Mouse (Mus musculus) liver, embryonic 14.5 days (tissue): ENCODE data around the gene Scn2a. TPM values are rescaled to one million over a fixed set of nuclear protein-coding genes. Genes with fewer than 3 reads are reported as not detected.

ENCODE experiments used
- ATAC-seq: fragments of 200-750 bp; cut with Nextera tagmentation; 2 replicates; pipeline ENCODE4 v1.8.0; 2017; ENCODE audit warnings: moderate number of reproducible peaks, mild to moderate bottlenecking, moderate library complexity; ENCODE audit not compliant: insufficient read depth
- DNase-seq, 3 experiments: peaks; one replicate each; pipeline ENCODE4 v3.0.0-alpha.2; 2012 to 2013; ENCODE audit warnings: low read depth in 3 of 3, low spot score in 3 of 3
- H3K27ac ChIP-seq: fragments of 300-500 bp; sonication (generic); 2 replicates; pipeline ENCODE4 v1.5.1; 2014; ENCODE audit warnings: moderate library complexity, mild to moderate bottlenecking, control low read depth, inconsistent platforms
- H3K27me3 ChIP-seq: fragments of 300-500 bp; sonication (generic); 2 replicates; pipeline ENCODE4 v1.6.1; 2014; ENCODE audit warnings: mild to moderate bottlenecking, low read length, moderate library complexity; ENCODE audit not compliant: control insufficient read depth, insufficient read depth
- H3K36me3 ChIP-seq: fragments of 300-500 bp; sonication (generic); replicated peaks from 2 replicates; pipeline ENCODE4 v1.6.1; 2014; ENCODE audit warnings: low read depth; ENCODE audit not compliant: control insufficient read depth, insufficient read depth
- H3K4me1 ChIP-seq, 2 experiments: fragments of 200-500 bp in 1 of 2; fragments of 300-500 bp in 1 of 2; sonication (generic) in 1 of 2; replicated peaks; 2 replicates each; pipeline ENCODE4 v1.6.1; 2012 to 2014; ENCODE audit warnings: antibody characterized with exemption in 1 of 2, inconsistent platforms in 1 of 2, low read length in 1 of 2; ENCODE audit not compliant: control insufficient read depth in 2 of 2, insufficient read depth in 2 of 2
- H3K4me2 ChIP-seq: fragments of 300-500 bp; sonication (generic); 2 replicates; pipeline ENCODE4 v1.6.1; 2014; ENCODE audit warnings: low read depth, mild to moderate bottlenecking, control low read depth, moderate library complexity
- H3K4me3 ChIP-seq, 2 experiments: fragments of 200-500 bp in 1 of 2; fragments of 300-500 bp in 1 of 2; sonication (generic) in 1 of 2; 2 replicates each; pipeline ENCODE4 v1.5.1; 2012 to 2014; ENCODE audit warnings: low read depth in 2 of 2, low read length in 2 of 2, mild to moderate bottlenecking in 2 of 2, control low read depth in 1 of 2, inconsistent platforms in 1 of 2, moderate library complexity in 1 of 2; ENCODE audit not compliant: insufficient read depth in 1 of 2
- H3K9ac ChIP-seq: fragments of 300-500 bp; sonication (generic); replicated peaks from 2 replicates; pipeline ENCODE4 v1.6.1; 2014; ENCODE audit warnings: mild to moderate bottlenecking, control low read depth, moderate library complexity
- H3K9me3 ChIP-seq: fragments of 300-500 bp; sonication (generic); 2 replicates; pipeline ENCODE4 v1.6.1; 2016; ENCODE audit warnings: low read length, mixed read lengths; ENCODE audit not compliant: control insufficient read depth
- CTCF ChIP-seq: IDR thresholded peaks from 2 replicates; pipeline ENCODE4 v1.5.1; 2016; ENCODE audit warnings: antibody characterized with exemption, low read depth, control low read depth
- EP300 ChIP-seq: IDR thresholded peaks from 2 replicates; pipeline ENCODE4 v1.6.1; 2016; ENCODE audit warnings: antibody characterized with exemption, low read depth
- WGBS: fragments of 180-500 bp; shearing (Covaris S2); extraction: QIAGEN DNeasy Blood & Tissue Kit; methylation state at CpG from one replicate; pipeline ENCODE4 v1.1.7; 2014; ENCODE audit not compliant: insufficient replicate concordance; 5-methylcytosine and 5-hydroxymethylcytosine counted together
- polyA plus RNA-seq, 2 experiments: library from polyadenylated mRNA; depleted of rRNA in 1 of 2; stranded (reverse) in 1 of 2; unstranded in 1 of 2; fragments of >200 nt; fragmentation: Nextera tagmentation in 1 of 2; extraction: Ambion mirVana in 1 of 2; gene quantifications; 2 replicates each; pipeline versions ENCODE4 v1.2.1 to v1.2.3; 2012 to 2014

Scn2a gene
- polyA plus RNA-seq, 2 experiments = 0.08 TPM; not detected in 1

DNA sequence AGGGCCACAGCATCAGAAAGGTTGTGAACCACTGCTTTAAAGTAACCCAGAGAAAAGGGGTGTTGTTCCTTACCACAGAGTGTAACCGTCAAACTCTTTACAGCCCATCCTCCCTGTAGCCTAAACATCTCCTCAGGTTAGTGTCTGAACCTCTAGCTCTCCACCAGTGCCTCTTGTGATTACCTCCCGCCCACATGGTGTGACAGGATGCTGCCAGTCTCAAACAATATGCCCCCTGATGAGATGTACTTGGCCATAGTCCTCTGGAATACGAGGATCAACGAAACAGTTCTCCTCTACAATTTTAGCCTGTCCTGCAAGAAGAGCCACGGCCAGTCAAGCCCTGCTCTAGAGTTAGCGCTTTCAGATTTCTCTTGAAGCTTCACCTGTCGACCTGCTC is 74.5 kb downstream of the Scn2a start:
- H3K9ac ChIP-seq = no peak overlapping the region
- H3K27me3 ChIP-seq = no peaks in the 10 kb centered on the region
- no peak overlapping the region for H3K4me2 ChIP-seq
- TF ChIP-seq CTCF (no peak), EP300 (no peak)
- no peaks in the 10 kb centered on the region for H3K4me1 ChIP-seq
- no peaks in the 10 kb centered on the region for H3K36me3 ChIP-seq
- H3K4me3 ChIP-seq = no peak overlapping the region
- ATAC-seq = no peak
- 59% methylated on average over 7 of the region's 7 CpGs for WGBS
- no peak for DNase-seq
- no peaks in the 10 kb centered on the region for H3K9me3 ChIP-seq
- H3K27ac ChIP-seq = no peak overlapping the region

DNA sequence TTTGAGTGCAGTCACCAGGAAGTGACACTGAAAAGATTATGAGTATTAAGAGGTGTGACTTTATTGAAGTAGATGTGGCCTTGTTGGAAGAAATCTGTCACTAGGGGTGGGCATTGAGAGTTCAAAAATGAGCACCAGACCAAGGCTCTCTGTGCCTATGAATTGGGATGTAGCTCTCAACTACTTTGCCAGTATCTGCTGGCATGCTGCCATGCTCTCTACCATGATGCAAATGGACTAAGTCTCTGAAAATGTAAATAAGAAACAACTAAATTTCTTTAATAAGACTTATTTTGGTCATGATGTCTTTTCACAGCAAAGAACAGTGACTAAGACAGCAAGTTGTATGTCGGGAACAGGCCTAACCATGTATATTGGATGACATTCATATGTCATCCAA is 79.7 kb downstream of the Scn2a start:
- 38% methylated on average over 1 of the region's 1 CpGs for WGBS
- Histone ChIP-seq H3K4me3 (no peak overlapping the region), H3K27ac (no peak overlapping the region), H3K4me2 (no peak overlapping the region), H3K36me3 (no peaks in the 10 kb centered on the region), H3K4me1 (no peaks in the 10 kb centered on the region), H3K27me3 (no peaks in the 10 kb centered on the region), H3K9ac (no peak overlapping the region), H3K9me3 (no peaks in the 10 kb centered on the region)
- no peak for ATAC-seq
- no peak for DNase-seq
- TF ChIP-seq CTCF (no peak), EP300 (no peak)

DNA sequence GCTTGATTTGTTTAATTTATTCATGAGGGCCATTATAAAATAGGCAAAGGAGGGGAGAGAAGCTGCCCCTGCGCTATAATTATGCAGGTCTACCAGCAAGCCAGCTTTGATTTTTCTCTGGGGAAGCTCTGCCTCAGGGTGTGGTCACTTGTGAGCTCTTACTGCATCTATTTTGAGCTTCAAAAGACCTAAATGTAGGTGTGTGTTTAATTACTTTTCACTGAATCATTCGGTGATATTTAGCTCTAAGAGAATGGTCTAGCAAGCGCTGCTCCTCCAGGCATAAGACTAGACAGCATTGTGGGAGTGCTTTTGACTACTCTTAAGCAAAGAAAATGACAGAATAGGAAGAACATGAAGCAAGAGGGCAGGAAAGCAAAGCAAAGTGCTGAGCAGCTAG is 80.6 kb downstream of the Scn2a start:
- Histone ChIP-seq H3K4me3 (no peak overlapping the region), H3K27me3 (no peaks in the 10 kb centered on the region), H3K9ac (no peak overlapping the region), H3K9me3 (no peaks in the 10 kb centered on the region), H3K36me3 (no peaks in the 10 kb centered on the region), H3K27ac (no peak overlapping the region), H3K4me2 (no peak overlapping the region), H3K4me1 (no peaks in the 10 kb centered on the region)
- 68% methylated on average over 3 of the region's 3 CpGs for WGBS
- ATAC-seq (no peak), DNase-seq (no peak)
- TF ChIP-seq EP300 (no peak), CTCF (no peak)

DNA sequence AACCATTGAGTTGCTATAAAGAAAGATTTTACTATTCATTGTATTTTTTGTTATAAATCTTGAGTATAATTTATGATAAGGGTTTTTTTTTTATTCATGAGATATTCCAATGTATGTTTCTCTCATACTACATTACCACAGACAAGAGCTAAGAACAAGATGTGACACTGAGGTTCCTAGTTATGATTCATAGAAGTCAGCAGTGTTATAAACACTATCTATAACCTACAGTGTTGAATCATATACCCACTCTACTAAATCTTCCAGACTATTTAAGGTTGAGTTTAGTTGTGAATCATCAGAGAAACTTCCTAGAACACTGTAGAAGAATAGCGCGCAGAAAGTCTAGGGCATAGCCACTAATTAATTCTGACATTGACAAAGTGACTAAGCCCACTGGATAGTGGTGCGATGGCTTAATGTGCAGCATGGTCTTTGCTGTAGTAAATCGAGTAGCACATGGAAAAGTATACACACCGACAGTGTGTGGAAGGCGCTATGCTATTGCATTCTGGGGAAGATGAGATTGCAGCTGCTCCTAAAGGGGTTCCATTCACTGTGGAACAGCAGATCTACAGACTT is 101.7 kb downstream of the Scn2a start:
- ATAC-seq = no peak
- Histone ChIP-seq H3K4me1 (no peaks in the 10 kb centered on the region), H3K27ac (no peak overlapping the region), H3K36me3 (no peaks in the 10 kb centered on the region), H3K27me3 (no peaks in the 10 kb centered on the region), H3K9ac (no peak overlapping the region), H3K4me3 (no peak overlapping the region), H3K9me3 (no peaks in the 10 kb centered on the region), H3K4me2 (no peak overlapping the region)
- WGBS = 61% methylated on average over 6 of the region's 6 CpGs
- no peak for TF ChIP-seq CTCF
- no peak for TF ChIP-seq EP300
- no peak for DNase-seq

DNA sequence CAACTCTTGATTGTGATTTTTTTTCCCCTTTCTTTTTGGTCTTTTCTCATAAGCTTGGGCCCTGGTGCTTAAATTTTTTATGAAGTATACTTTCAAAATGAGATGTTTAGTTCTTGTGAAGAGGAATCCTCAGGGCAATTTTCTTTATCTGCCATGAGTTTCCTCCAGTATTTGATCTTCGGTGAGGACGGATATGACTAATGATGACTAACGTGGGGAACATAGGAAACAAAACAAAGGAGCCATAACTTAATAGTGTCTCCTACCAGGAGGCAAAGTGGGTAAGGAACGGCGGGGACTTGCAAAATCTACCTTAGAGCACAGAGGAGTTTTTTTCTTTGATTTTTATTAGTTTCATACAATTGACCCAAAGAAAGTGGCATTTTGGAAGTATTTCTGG is 124.8 kb downstream of the Scn2a start:
- Histone ChIP-seq H3K4me1 (no peaks in the 10 kb centered on the region), H3K27me3 (no peaks in the 10 kb centered on the region), H3K9me3 (no peaks in the 10 kb centered on the region), H3K27ac (no peak overlapping the region), H3K4me3 (no peak overlapping the region), H3K4me2 (no peak overlapping the region), H3K36me3 (no peaks in the 10 kb centered on the region), H3K9ac (no peak overlapping the region)
- 56% methylated on average over 5 of the region's 5 CpGs for WGBS
- ATAC-seq (no peak), DNase-seq (no peak)
- no peak for TF ChIP-seq EP300
- no peak for TF ChIP-seq CTCF
